Mouse (Mus musculus) layer of hippocampus, postnatal 36 days (tissue): ENCODE results near the gene Dlx1. TPM values are rescaled to one million over a fixed set of nuclear protein-coding genes. Genes with fewer than 3 reads are reported as not detected.
A peak's percentile ranks its signal among the peaks of the same experiment; 100 is the strongest.

Source experiments
- DNase-seq, 2 experiments: peaks; one replicate each; pipeline ENCODE4 v3.0.0; 2022
- total RNA-seq, 2 experiments: library from RNA; stranded (reverse); gene quantifications; 2 replicates each; pipeline ENCODE4 v1.2.3; 2021

Dlx1 gene
- total RNA-seq = 10 to 100 TPM; 15.0 to 16.2 TPM

DNA sequence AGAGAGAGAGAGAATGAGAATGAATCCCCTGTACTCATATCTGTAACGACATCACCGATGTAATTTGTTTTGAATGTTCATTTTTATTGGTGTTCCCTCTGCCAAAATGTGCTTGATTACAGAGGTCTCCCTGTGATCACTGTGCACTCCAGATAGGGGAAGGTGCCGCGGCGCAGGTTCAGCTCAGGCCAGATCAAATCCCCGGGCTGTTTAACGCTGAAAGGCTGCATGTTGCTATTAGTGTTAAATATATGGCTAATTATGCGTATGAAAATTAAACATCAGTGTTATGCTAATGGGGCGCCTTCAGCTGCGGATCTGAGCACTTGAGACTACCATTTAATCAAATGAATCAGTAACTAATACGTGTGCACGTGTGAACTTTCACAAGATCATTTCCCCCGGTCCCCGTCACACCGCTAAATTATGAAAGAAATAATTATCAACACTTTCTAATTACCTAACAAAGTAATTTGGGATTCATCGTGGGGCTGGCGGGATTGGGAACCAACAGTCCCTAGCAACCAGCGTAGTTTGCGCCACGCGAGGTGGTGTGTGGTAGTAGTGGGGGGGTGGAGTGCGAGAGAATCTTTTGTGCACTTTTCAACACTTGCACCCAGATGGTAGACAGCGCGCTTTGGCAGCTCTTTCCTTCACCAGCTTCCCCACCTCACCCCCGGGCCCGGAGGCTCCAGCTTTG lies at the start of gene Dlx1:
Gene Dlx1, plus strand, starts transcription at position 100 of the 700 bp plus-strand sequence.
- DNase-seq = no peak

DNA sequence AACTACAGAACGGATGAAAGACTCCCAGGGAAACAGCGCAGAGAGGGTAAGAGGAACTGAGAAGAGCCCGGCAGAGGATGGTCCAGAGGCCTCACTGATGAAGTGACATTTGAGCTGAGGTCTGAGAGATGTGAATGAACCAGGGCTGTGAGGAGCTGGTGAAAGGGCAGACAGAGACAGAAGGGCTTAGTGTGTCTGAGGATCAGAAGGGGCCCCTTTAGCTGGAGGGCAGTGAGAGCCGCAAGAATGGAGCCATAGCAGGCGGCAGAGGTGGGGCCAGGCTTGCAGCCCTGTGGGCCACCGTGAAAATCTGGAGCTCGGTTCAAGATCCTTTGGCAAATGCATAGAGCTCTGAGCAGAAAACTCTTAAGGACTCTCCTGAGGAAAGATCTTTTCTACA lies 48.0 kb upstream of the Dlx1 start:
- no peak for DNase-seq

DNA sequence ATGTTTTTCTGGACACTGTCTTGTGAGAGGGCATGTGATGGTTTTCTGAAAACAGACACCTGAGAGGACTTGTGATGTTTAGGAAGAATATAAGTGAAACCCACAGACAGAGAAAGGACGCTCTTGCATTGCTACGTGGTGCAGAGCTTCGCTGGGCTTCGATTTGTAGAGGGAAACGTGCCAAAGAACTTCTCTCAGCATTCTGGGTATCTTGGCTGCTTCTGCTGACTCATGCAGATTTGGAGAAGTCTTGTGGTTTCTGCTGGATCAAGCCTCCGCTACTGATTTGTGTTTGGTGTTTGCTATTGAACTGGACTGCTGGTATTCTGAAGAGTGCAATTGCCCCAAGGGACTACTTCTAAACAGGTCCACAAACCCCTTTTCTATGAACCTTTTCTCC lies 46.1 kb upstream of the Dlx1 start:
- DNase-seq = no peak

DNA sequence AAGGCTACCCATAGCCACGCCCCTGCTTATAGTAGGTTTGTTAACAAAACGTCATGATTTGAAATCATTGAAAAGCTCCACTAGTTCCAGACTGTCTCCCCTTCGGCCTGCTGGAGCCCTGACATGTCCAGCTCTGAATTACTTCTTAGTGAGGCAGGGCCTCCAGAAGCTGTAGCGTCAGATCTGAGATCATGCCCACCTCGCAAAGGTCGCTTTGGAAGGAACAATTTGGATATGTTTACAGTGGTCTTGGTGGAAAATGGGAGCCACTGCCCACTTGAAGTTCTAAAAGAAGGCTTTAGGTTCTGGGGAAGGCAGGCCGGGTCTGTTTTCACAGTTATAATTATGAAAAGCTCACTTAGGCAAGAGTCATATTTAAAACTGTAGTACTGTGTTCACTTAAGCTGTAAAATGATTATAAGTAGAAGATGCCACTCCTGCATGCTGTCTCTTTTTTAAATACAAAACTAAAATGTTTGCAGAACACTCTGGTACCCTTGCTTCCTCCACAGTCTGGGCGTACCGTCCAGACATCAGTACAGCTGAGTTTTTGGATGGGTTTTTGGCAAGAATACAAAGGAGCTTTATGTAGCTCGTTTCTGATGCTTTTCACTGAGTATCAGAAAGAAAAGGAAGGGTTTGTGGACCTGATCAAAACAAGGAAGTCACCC lies 44.7 kb upstream of the Dlx1 start:
- DNase-seq = peak in 1 of 2 experiments; percentile 16

DNA sequence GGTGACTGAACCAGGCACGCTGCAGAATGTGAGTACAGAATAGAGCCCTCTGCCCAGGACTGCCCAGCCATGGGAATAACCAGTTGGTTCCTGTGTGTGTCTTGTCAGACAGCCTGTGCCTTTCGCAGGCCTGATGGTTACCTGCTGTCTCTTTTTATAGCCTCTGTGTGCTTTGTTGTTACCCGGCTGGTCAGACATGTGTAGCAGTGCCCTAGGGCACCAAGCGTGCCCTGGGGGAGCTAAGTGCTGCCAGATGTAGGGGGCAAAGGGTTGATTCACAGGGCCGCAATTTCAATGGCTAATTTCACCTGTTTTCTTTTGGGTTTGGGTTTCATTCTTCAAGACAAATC lies 44.2 kb upstream of the Dlx1 start:
- no peak for DNase-seq

DNA sequence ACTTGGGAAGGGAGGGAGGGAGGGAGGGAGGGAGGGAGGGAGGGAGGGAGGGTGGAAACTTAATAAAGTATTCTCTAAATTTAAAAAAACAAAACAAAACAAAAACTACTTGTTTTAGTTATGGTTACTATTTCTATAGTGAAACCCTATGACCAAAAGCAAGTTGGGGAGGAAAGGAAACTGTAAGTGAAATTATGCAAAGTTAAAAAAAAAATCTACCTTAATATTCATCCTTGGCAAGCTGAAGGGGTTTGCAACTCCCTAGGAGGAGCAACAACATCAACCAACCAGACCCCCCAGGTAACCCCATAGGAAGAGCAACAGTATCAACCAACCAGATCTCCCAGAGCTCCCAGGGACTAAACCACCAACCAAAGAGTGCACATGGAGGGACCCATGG lies 36.6 kb upstream of the Dlx1 start:
- DNase-seq = no peak

DNA sequence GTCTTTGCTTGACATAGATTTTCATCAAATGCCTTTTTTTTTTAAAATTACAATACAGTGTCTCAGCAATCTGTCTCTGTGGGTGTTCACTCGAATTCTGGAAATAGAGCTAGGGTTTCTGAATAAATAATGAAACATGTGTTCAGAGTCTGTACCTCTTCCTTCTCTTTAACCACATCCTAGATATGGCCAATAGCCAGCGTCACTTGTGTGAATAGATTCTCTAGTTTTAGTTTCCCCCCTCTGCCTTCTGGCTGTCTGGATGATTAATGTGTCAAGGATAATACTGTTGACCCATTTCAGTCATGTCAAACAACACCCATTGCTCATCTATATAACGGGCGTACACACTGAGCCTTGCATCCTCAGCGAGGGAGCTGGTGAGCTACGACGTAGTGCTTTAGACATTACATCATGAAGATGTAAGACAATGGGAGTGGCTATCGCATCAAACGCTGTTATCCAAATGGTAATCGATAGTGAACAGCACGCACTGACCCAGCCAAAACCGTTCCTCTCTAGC lies 34.7 kb upstream of the Dlx1 start:
- DNase-seq = peak in 1 of 2 experiments; percentile 6

DNA sequence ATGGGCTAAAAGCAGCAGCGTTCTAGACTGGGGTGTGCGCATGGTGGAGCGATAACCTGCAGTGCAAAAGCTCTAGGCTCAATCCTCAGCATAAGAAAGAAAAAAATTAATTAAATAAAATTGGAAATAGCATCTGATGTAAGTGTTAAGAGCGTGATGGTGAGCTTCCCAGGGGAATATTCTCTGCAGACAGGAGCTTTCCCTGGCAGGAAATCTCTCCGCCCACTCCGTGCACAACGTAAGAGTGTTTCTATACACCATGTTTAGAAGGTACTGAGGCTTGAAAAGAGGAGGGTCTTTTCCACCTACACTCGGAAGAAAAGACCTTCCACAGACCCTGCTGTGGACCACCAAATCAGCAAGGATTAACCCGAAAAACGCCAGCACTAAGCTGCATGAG lies 33.4 kb upstream of the Dlx1 start:
- DNase-seq = no peak

DNA sequence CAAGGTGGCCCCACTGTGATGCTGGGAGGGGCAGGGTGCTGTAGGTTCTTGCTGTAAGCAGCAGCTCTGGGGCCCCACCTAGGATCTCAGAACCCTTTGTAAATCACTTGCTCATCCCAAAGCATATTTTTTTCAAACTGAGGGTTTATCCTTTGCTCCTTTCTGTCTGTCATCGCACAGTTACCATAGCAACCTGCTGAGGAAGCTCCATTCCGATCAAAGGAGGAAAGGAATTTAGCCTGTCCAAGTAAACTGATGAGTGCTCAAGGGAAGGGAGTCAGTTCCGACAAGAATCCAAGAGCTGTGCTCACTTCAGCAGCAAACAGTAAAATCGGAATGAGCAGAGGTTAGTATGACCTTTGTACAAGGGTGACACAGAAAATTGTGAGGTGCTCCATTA lies 32.9 kb upstream of the Dlx1 start:
- DNase-seq = no peak

DNA sequence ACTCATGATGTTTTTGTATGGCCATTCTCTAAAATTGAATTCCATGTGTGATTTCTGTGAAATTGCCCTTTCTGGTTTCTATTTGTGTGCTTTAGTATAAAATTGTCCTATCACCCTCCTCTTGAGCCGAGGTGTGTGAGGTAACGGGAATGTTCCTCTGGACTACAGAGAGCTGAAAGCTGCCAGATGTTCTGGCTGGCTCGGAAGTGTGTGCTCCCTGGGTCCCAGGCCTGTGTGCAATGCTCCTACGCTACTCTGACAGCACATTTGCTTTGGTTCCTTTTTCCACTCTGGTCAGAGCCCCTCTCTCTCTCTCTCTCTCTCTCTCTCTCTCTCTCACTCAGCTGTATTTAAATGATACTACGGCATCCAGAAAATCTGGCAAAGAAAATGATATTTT lies 30.7 kb upstream of the Dlx1 start:
- no peak for DNase-seq

DNA sequence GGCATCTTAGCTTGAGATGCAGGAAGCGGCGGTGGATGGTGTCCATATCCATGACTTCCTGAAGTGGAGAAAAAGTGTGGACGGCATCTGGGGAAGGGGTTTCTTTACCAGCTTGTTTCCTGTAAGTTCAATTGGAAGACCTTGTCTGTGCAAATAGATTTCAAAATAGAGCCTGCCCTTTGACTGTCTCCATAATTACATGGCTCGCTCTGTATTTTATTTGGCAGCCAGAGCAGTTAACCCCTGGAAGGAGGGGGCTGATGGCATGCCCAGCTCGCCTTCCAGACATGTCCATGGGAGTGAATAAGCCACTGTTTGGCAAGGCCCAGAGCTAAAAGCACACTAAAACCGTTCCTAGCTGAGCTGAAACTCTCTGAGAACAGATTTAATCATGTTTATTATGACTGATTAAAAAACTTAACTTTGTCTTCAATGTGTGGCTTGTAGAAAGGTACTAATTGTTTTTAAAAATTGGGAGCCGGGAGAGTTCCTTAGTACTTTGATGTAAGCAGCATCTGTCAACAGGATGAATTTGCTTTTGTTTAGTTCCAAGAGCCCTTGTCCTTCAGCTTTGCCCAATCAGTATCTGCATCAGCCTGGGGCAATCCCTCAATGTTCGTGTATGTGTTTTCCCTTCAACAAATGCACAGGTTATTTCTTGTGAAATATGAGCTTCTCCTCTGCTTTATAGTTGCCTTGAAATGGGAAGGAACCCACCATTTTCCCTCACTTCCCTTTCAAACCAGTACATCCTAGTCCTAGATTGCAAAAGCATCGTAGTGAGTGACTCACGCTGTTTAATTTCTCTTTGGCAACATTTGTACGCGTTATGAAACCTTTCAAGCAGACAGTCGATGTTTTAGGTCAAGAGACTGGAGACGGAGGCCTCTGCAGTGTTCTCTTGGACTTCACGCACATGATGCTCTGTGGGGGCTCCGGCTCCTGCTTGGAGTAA lies 28.4 kb upstream of the Dlx1 start:
- no peak for DNase-seq

DNA sequence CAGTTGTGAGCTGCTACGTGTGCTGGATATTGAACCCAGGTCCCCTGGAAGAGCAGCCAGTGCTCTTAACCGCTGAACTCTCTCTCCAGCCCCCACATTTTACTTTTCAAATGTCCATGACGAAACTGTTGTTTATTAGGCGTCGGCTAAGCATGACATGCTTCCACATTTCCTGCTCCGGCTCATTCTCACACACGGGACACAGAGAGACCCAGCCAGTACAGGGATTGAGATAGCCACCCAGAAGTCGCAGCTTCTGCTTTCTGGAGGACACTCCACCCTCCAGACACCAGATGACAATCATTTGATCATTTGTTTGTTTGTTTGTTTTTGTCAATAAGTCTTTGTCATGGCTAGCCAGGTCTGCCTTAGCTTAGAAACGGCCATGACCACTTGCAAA lies 23.1 kb upstream of the Dlx1 start:
- DNase-seq = no peak

DNA sequence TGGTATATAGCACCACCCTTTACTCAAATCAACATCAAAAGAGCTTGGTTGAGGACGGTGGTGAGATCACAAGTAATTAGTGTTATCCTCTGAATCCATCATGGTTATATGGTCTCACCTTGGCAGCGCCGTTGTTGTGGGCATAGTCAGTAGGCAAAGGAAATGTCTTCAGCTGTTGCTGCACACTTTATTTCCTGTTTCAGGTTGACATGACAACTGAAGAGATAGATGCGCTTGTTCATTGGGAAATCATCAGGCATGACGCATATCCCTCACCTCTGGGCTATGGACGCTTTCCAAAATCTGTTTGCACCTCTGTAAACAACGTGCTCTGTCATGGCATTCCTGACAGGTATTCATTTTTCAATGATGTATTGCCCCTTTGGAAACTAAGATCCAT lies 16.7 kb upstream of the Dlx1 start:
- no peak for DNase-seq

DNA sequence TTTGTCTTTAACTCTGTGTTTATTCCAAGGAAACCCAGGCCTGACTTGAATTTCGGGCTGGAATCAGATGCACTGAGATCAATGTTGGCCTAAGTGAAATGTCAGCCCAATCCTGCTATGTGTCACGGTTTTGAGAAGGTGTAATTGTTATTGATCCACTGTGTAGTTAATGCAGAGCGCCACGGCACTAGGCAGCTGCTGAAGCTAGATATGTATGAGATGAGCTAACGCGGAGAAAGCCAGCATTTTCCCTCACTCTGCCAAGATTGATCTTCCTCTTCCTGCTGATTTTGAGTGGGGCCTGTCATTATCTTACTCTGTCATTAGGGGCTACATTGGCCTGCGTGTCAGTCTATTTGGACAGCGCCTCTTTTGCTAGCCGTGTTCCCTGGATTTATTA lies 15.6 kb upstream of the Dlx1 start:
- no peak for DNase-seq

DNA sequence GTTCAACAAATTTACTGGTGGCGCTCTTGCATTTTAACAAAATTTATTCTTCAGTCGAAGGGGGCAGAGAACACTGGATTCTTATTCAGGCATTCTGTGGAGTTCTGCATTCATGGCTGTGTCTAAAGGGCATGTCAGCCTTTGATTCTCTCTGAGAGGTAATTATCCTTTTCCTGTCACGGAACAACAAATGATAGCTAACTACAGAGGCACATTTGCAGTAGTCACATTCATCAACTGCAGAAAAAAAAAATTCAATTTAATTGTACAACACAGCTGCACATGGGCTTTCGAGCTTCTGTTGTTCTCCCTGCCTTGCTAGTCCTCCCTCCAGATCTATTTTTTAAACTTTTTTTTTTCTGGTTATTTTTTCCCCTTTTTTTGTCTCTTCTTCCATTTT lies 10.9 kb upstream of the Dlx1 start:
- DNase-seq = no peak

DNA sequence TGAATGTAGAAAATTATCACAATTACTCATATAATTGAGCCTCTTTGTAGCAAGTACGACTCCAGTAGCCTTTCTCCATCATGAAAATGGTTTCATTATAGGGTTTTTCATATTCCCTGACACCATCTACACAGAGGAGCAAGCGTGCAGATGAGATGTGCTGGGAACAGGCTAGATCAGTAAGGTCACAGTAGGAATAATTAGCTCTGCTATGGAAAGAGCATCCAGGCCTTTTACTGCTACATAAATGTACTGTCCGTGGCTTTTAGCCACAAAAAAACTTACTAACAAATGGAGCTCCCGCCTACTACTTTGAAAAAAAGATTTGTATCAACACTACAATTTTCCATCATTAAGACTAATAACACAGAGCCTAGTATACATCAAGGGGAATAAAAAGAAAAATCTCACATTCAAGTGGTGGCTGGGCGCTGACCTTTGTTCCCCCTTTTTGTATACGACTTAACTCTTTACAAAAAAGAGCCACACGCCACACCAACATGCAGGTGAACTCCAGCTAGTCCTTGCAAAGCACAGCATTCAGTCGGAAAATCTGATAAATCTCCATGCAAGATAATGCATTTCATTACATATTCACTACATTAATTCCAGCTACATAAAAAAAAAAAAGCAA lies 10.3 kb upstream of the Dlx1 start:
- no peak for DNase-seq

DNA sequence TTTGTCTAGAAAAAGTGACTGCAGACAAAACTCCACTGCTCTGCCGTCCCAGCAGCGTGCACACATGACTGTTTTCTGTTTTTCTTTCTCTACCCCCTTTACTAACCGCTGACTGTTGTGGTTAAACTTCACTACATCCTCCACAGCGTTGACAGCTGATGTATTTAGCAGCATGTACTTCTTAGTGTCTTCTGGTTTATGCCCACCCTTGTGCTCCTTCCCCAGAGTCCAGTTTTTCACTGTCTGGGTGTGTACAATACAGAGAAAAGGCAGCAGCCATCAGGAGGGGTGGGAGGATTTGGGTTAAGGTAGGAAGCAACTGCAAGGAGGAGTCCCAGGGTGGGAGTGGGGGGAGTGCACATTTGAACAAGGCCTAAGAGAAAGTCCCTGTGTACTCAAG lies 5.0 kb upstream of the Dlx1 start:
- no peak for DNase-seq

DNA sequence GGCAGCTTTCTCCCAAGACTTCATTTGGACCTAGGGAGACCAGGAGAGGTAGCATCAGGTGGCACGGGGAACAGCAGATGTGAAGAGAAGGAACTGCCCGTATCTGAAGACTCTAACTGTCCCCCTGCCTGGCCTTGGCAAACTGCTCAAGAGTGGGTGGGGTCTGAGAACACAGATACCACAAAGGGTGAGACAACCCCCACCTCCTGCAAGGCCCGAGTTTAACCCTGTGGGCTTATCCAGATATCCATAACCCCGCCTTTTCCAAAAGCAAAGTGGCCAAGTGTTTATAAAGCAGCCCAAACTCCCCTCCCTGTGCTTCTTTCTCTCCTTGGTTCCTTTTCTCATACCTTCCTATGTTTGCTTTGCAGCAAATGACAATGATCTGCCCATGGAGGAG lies 4.5 kb upstream of the Dlx1 start:
- DNase-seq = no peak

DNA sequence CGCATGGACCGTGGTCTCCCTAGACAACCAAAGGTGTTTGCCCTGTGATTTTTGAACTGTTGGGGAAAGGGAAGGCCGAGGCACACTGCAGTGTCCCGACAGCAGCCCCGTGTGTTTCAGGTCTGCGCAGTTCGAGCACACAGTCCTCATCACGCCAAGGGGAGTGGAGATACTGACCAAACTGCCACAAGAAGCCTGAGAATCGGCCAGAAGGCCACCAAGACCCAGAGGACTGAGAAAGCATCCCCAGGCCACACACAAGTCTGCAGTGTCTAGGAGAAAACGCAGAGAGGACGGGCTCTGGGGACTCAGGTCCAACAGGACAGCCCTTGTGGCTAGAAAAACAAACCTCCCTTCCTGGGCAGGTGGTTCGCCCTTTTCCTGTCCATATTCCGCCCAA lies 3.1 kb upstream of the Dlx1 start:
- no peak for DNase-seq

DNA sequence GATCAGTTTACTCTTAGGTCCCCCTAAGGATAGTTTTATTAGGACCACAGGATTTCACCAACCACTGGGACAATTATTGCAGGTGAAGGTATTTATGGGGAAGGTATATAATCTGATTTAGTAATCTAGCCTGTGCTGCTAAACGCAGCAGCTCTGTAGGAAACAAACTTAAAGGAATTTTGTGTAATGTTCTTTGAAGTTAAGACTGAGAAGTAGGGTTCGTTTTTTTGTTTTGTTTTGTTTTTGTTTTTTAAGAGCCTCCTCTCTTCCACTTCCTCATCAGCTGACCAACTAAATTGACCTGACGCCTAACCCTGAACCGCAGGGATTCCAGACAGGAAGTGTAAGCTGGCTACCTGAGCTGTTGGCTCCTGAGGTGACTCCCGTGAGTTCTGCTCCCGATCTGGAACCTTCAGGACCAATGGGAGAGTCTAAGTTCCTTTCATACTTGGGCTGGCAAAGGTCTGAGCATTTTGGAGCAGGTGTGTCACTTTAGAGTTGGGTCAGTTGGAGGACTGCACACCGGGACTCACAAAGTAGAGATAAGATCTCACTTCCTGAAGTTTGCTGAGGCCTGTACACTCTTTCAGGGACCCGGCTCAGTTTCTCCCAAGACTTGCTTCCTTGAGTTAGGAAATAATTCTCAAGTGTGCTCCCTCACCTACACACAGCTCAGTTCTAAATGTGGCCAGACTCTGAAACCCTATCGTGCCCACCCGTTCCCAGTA lies 1.2 kb upstream of the Dlx1 start:
- DNase-seq = no peak

DNA sequence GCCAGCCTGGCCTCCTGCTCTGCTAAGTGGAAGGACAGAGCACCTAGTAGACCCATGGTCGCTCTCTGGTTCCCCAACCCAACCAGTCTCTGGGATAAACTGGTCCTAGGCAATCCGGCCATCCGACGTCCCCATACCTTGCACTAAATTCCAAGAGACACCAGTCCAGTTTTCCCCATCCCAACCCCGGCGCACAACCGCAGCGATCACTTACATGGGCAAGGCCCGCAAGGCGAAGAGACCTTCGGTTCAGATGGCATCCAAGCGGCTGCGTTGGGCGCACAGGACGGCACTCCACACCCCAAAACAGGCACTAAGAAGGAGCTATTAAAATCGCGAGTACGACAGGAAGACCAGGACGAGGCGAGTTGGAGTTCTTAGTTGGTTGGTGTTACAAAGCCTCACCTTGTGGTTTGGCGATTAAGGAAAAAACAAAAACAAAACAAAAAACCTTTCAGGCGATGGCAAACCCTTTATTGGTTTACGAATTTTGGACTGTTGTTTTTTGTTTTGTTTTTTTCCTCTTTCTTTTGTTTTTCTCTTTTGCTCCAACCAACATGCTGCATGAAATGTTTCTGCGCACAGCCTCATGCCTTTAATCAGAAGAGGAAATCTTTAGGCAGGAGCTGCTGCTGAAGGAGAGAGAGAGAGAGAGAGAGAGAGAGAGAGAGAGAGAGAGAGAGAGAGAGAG lies 445 bp upstream of the Dlx1 start:
- no peak for DNase-seq
